In genomic region chr1:170058051-170058450, GRCm38 (mm10) we compare ENCODE assay signal across 12 mouse cellular contexts. TPM values are rescaled to one million over a fixed set of nuclear protein-coding genes. Genes with fewer than 3 reads are reported as not detected.
A peak's percentile ranks its signal among the peaks of the same experiment; 100 is the strongest.
DNase-seq lines count a peak whose midpoint lies in the region; ATAC-seq lines count a peak whose summit lies in the region.
"Had no signal": no experiment of that assay in that cellular context is flagged by ENCODE, and none has a peak within 500 bp of the region (broad histone marks: within the 10 kb centered on the region; RNA-seq: fewer than 3 reads in every experiment).

No protein-coding gene starts in this region.

- no peak overlapping the region for H3K4me2 ChIP-seq in heart, embryonic 12.5 days
- H3K4me2 ChIP-seq: hindbrain, embryonic 12.5 days; midbrain, embryonic 11.5 days had no signal

- no peak overlapping the region for H3K9ac ChIP-seq in heart, embryonic 12.5 days
- H3K9ac ChIP-seq: hindbrain, embryonic 12.5 days; liver, embryonic 14.5 days had no signal

- no peak overlapping the region for H3K4me3 ChIP-seq in heart, embryonic 12.5 days
- H3K4me3 ChIP-seq: hindbrain, embryonic 12.5 days had no signal

- H3K36me3 ChIP-seq in heart, embryonic 12.5 days = no peaks in the 10 kb centered on the region
- H3K36me3 ChIP-seq: hindbrain, embryonic 12.5 days had no signal

- no peak overlapping the region for H3K27ac ChIP-seq in heart, embryonic 12.5 days (ENCODE audit: poor library complexity, severe bottlenecking)
- H3K27ac ChIP-seq: hindbrain, embryonic 12.5 days; liver, embryonic 14.5 days had no signal

- no peak for ATAC-seq in heart, embryonic 12.5 days (ENCODE audit: insufficient number of reproducible peaks, low FRiP score)
- ATAC-seq in erythroblast, adult 5-6 weeks (replicated peaks; ENCODE audit: low FRiP score, poor library complexity, severe bottlenecking) = no peak

- 0 out of 2 replicates have a peak, but pooled peaks cover 6% of the 10 kb centered on the region for H3K9me3 ChIP-seq in heart, embryonic 12.5 days (replicated peaks)

- peak; percentile 47 to 71 for DNase-seq in heart, adult 18-20 months
- peak; percentile 33 for DNase-seq in urinary bladder, postnatal 25 days (ENCODE audit: low spot score)
- no peak for DNase-seq in urinary bladder, postnatal 4 days (ENCODE audit: low spot score in 2 of 2)
- DNase-seq in layer of hippocampus, adult 9-11 months = peak; percentile 43
- DNase-seq in kidney, adult 11 months = no peak
- DNase-seq in yolk sac, embryonic 10.5 days (ENCODE audit: low spot score) = no peak
- DNase-seq: cerebellum, adult 9-11 months had no signal

- no peaks in the 10 kb centered on the region; the same call in 1 of the 2 replicates for H3K4me1 ChIP-seq in heart, embryonic 12.5 days (replicated peaks)

- no peaks in the 10 kb centered on the region for H3K27me3 ChIP-seq in heart, embryonic 12.5 days (replicated peaks)
- H3K27me3 ChIP-seq: hindbrain, embryonic 12.5 days had no signal

- WGBS in heart, embryonic 12.5 days = 86% methylated on average over 11 of the region's 11 CpGs

RNA-seq across cellular contexts. Expression of gene Ddr2, which starts 52.5 kb away (rescaled TPM):
- 10 to 100 TPM; 20.8 to 22.1 TPM for total RNA-seq in heart, adult 18-20 months (2021)
- 7.6 and 7.9 TPM in 2 replicates for polyA plus RNA-seq in heart, embryonic 12.5 days (2016; fragmentation: Nextera tagmentation; extraction: Ambion mirVana)
- not detected in 2 replicates for total RNA-seq in erythroblast, adult 5-6 weeks (2015; ENCODE audit: low replicate concordance)
- total RNA-seq in erythroblast, adult 5-6 weeks (2017; ENCODE audit: low replicate concordance) = 0.60 TPM in 1 of 2 replicates, not detected in the other

Comparison
In these comparisons a context has a peak if more than half of its experiments do, and no peak if none do; other contexts are left out.
1. DNase-seq: peak in heart, adult 18-20 months (2 of 2), urinary bladder, postnatal 25 days (single experiment) and layer of hippocampus, adult 9-11 months (single experiment); none in urinary bladder, postnatal 4 days (0 of 2), kidney, adult 11 months (single experiment) and yolk sac, embryonic 10.5 days (single experiment).
2. RNA of gene Ddr2, which starts 52.5 kb away (total RNA-seq): 20.8 to 22.1 TPM in heart, adult 18-20 months; 0.60 TPM in erythroblast, adult 5-6 weeks; every median in the first group is over 10 times any median in the second.